Mouse (Mus musculus) cortical plate, adult 2 months (tissue): ENCODE results near the gene Pcbp1.

Experiments
- CTCF ChIP-seq: fragments of 200-500 bp; IDR thresholded peaks from 2 replicates; pipeline ENCODE4 v1.5.1; 2011; ENCODE audit warnings: mild to moderate bottlenecking, control low read depth, low read length; ENCODE audit not compliant: insufficient read depth; ENCODE audit errors: extremely low read depth
- POLR2A ChIP-seq: fragments of 200-500 bp; IDR thresholded peaks from 2 replicates; pipeline ENCODE4 v1.6.1; 2011; ENCODE audit warnings: mild to moderate bottlenecking, low read length, control low read depth; ENCODE audit not compliant: insufficient read depth; ENCODE audit errors: extremely low read depth

GRCm38 (mm10) chr6:86479311-86479710, 46.8 kb downstream of the Pcbp1 start:
- TF ChIP-seq CTCF = no peak
- TF ChIP-seq POLR2A = no peak
